Mouse (Mus musculus): ENCODE measurements around the gene Mcm5.
A peak's percentile ranks its signal among the peaks of the same experiment; 100 is the strongest.

The Mcm5 gene

GRCm38 (mm10) chr8:75103376-75103878 is 5.9 kb upstream of the Mcm5 start:
- peak; percentile 87 for DNase-seq

GRCm38 (mm10) chr8:75108527-75109235 is 688 bp upstream of the Mcm5 start:
- DNase-seq: peak; percentile 97

GRCm38 (mm10) chr8:75110093-75110492 is 724 bp downstream of the Mcm5 start:
- peak; percentile 88 for DNase-seq

GRCm38 (mm10) chr8:75118505-75118904 is 9.1 kb downstream of the Mcm5 start:
- no peak for DNase-seq

GRCm38 (mm10) chr8:75119287-75119686 is 9.9 kb downstream of the Mcm5 start:
- DNase-seq: no peak

GRCm38 (mm10) chr8:75119747-75120146 is 10.4 kb downstream of the Mcm5 start:
- peak; percentile 36 for DNase-seq

GRCm38 (mm10) chr8:75127406-75127805 is 18.0 kb downstream of the Mcm5 start:
- peak; percentile 70 for DNase-seq

- DNase-seq: peak; percentile 87
Measured at GRCm38 (mm10) chr8:75132485-75132884, 23.1 kb downstream of the Mcm5 start.

GRCm38 (mm10) chr8:75133399-75133798 is 24.0 kb downstream of the Mcm5 start:
- DNase-seq: peak; percentile 54

- DNase-seq: peak; percentile 98
Measured at GRCm38 (mm10) chr8:75134603-75135391, 25.4 kb downstream of the Mcm5 start.

- peak; percentile 86 for DNase-seq
Measured at GRCm38 (mm10) chr8:75135756-75136155, 26.4 kb downstream of the Mcm5 start.

- peak; percentile 69 for DNase-seq
Measured at GRCm38 (mm10) chr8:75136256-75136655, 26.9 kb downstream of the Mcm5 start.

GRCm38 (mm10) chr8:75137536-75137935 is 28.2 kb downstream of the Mcm5 start:
- DNase-seq: no peak

- peak; percentile 85 for DNase-seq
Measured at GRCm38 (mm10) chr8:75150911-75151610, 41.7 kb downstream of the Mcm5 start.

- DNase-seq: no peak
Measured at GRCm38 (mm10) chr8:75151743-75152142, 42.4 kb downstream of the Mcm5 start.

GRCm38 (mm10) chr8:75152505-75153082 is 43.2 kb downstream of the Mcm5 start:
- peak; percentile 75 for DNase-seq

GRCm38 (mm10) chr8:75154855-75155478 is 45.6 kb downstream of the Mcm5 start:
- DNase-seq: peak; percentile 57

GRCm38 (mm10) chr8:75155740-75156322 is 46.5 kb downstream of the Mcm5 start:
- DNase-seq: peak; percentile 80

GRCm38 (mm10) chr8:75157471-75158230 is 48.3 kb downstream of the Mcm5 start:
- peak; percentile 76 for DNase-seq

- DNase-seq: no peak
Measured at GRCm38 (mm10) chr8:75169363-75169762, 60.0 kb downstream of the Mcm5 start.

GRCm38 (mm10) chr8:75172009-75172685 is 62.8 kb downstream of the Mcm5 start:
- DNase-seq: no peak
